Mouse (Mus musculus): Measurements from ENCODE around the gene 4933415F23Rik.
"Not testable (repeated sequence)": the region's sequence is repeated elsewhere in the genome, so short reads cannot be mapped to it uniquely, and the experiment has no call there.

4933415F23Rik gene

DNA sequence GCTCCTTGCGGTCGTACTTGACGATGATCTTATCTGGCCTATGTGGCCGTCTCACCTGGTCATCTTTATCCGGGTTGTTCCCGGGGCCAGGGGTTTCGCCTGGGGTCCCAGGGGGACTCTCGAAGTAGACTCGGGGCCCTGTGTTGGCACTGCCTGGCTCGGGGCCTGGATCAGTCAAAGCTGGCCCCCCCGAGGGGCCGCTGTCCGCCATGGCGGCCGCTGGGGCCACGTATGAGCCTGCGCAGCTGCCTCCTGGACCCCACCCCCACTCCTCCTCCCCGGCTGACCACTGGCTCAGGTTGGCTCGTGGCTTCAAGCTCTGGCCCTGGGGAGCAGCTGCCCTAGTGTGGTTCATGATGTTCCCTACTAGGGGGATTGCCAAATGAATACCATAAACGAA is at the start of gene 4933415F23Rik:
TSS of gene 4933415F23Rik (minus strand) at position 233 of the 400 bp plus-strand sequence.
- DNase-seq (ENCODE audit: low read depth, low spot score) = no peak

DNA sequence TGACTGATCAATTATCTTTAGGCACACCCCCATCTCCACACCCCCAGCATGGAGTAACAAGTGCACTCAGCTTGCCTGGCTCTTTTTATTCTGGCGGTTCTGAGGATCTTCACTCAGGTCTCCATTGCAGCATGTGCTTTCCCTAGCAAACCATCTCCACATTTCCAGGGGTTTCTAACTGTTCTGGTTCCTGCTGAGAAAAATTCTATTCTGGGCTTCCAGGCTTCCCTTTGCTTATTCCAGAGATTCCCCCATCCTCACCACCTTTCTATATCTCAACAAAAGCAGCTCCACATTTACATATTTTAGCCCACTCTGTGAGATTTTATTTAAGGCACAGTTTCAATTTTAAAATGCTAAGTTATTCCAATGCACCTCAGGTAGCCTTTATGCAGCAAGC is 49.7 kb upstream of the 4933415F23Rik start:
- DNase-seq (ENCODE audit: low read depth, low spot score) = no peak

DNA sequence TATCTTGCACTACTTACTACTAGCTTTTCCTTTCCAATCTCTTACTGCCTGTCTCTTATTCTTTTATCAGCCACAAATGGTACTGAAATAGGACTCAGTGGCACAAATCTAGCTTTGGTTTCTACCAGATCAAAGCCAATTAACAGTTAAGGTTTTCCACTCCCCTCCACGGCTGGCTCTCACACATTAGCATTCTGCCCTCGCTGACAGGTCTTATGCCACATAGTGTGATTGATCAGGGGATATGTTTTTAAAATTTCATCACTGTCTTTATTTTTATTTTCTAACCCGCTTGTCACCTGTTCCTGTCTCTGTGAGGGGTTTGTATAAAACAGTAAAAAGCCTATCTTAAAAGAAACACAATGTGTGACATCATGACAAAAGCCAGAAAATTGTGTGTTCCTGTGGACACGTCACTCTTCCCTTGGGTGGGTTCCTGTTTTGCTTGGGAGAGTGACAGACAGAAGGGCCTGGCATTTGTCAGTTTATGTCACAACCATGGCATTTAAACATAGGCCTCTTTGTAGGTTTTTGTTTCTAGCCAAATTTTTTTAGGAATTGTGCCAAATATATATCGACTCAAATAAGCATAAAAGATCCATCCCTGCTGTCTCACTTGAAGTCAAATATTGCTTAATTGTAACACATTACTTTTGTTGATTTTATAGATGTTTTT is 44.3 kb upstream of the 4933415F23Rik start:
- DNase-seq (ENCODE audit: low read depth, low spot score) = no peak

DNA sequence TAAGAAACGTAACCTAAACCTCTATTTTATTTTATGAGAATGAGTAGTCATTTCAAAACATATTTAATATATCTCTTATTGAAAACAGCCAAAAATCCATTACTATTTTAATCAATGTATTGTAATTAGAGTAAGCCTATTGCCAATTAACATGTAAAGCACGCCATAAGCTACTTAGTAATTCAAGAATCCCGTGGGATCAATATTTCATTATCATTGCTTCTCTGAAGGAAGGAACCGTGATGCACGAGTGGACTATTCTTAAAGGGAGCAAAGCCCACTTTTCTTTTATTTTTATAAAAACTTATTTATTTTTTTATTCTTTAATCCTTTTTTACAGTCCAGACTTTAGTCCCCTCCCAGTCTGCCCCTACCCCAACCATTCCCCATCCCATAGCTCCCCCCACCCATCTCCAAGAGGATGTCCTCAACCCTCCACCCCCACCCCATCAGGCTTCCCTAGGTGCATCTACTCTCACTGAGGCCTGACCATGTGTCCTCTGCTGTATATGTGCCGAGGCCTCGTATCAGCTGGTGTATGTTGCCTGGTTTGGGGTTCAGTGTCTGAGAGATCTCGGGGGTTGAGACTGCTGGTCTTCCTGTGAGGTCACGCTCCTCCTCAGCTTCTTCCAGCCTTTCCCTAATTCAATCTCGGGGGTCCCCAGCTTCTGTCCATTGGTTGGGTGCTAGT is 39.2 kb upstream of the 4933415F23Rik start:
- no peak for DNase-seq (ENCODE audit: low read depth, low spot score)

DNA sequence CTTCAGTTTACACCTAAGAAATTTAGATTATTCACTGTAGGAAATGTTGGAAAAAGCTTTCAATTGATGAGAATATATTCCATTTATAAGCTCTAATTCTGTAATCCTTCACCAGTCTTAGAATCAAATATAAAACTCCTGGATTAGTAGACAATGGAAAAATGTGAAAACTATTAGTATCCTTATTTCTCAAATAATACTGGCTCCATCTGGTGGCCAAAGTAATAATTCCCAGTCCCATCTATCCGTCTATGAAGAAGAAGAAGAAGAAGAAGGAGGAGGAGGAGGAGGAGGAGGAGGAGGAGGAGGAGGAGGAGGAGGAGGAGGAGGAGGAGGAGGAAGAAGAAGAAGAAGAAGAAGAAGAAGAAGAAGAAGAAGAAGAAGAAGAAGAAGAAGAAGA is 38.5 kb upstream of the 4933415F23Rik start:
- not testable (repeated sequence) for DNase-seq (ENCODE audit: low read depth, low spot score)

DNA sequence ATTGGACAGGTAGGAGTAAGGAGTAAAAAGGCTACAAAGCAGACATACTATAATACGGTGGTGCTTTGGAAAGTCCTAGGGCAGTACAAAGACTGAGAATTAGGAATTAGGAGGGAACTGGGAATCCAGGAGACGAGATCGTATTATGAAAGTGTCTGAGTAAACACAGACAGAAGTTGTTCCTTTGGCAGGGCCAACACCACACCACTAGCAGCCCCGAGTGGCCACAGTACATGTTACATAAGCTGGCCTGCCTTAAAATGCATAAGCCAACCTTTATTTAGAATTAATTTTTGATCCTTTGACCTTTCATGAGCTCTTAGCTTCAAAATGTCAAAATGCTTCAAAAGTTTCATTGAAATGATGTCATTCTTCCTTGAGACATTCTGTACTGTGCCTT is 18.8 kb upstream of the 4933415F23Rik start:
- peak; percentile 40 for DNase-seq (ENCODE audit: low read depth, low spot score)

DNA sequence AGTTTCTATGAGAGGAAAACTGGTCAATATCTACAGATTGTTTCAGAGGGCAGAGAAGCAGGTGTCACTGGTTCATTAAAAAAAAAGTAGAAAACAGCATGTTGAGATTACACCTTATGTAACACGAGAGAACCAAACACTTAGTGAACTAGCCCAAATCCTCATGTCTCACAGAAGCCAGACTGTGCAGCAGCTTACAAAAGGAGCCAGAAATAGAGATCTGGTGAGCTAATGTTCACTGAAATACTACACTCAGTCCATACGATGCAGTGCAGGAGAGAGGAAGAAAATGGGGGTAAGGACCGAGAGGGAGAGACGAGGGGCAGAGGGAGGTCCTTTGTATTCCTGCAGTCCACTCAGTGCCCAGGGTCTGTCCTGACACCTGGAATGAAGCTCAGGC is 17.4 kb upstream of the 4933415F23Rik start:
- no peak for DNase-seq (ENCODE audit: low read depth, low spot score)

DNA sequence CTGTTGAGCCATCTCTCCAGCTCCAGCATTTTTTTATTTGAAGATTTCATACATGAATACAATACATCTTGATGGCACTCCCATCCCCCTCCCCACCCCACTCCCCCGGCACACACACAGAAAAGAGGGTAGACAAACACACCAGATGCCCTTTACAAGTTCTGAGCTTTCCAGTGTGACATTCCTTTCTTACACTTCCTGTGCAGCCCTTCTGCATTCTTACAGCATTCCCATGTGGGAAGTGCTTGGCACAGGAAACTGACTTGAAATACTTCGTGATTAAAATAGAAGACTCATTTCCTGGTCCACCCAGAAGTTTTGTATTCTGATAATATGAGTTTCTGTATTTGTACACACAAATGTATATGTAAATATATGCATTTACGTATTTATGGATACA is 15.4 kb upstream of the 4933415F23Rik start:
- DNase-seq (ENCODE audit: low read depth, low spot score) = no peak

DNA sequence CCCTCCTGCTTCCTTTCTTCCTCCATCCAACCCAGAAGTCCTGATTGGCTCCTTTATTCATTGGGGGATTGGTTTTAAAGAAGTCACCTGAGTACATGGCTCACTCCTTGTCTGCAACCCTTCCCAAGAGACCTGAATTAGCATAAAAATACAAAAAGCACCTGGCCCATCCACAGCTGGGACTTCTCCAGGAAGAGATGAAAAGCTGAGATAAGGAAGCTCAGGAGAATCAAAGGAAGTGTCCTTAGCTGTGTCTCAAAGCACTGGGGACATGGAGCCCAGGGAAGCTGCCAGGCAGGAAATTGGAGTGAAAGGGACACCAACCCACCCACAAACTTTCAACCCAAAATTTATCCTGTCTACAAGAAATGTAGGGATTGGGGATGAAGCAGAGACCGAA is 7.1 kb upstream of the 4933415F23Rik start:
- DNase-seq (ENCODE audit: low read depth, low spot score) = no peak

DNA sequence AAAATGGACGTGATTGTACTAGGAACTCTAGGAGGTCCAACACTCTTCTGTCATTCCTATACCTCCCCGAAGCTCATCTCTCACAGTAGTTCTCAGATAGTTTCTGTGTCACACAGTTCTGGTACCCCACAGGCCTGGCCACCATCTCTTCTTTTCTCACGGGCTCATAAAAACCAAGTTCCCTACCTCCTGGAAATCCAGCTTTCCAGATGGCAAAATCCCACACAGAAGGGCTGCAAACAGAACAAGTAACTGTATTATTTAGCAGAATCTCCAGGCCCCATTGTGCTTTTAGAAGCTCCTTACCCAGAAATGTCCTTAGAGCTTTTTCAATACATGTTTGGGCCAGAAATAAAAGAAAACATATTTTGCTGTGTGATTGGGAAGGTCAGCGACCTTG is 828 bp upstream of the 4933415F23Rik start:
- no peak for DNase-seq (ENCODE audit: low read depth, low spot score)

DNA sequence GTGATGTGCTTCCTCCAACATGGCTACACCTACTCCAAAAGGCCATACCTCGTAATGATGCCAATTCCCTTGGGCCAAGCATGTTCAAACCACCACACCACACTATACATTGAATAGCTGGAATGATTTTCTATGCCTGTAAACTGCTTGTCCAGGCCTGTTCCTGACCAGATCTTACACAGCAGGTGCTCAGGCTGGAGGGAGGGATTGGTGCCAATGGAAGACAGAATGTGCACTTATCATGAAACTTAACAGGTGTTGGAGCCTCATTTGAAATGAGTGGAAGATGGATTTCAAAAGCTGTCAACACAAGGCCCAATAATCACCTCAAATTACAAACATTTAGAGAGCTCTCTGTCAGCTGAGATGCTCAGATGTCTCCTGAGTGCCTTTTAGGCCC is 2.3 kb downstream of the 4933415F23Rik start:
- no peak for DNase-seq (ENCODE audit: low read depth, low spot score)

DNA sequence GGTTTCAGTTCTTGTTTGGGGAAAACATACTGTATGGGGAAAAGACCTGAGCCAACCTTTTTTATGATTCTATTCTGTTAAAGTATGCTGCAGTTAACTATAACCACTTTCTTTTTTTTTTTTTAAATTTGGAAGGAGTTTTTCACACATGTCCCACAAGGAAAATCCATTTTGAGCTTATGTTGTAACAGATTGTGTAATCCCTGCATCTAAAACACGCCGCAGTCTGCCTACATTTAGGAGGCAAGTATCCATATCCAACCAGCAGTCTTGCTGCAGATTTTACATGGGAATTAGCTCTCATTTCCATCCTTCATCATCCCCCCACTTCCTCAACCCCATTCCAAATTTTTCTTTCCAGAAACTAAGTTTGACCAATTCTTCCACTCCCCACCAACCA is 3.6 kb downstream of the 4933415F23Rik start:
- DNase-seq (ENCODE audit: low read depth, low spot score) = no peak

DNA sequence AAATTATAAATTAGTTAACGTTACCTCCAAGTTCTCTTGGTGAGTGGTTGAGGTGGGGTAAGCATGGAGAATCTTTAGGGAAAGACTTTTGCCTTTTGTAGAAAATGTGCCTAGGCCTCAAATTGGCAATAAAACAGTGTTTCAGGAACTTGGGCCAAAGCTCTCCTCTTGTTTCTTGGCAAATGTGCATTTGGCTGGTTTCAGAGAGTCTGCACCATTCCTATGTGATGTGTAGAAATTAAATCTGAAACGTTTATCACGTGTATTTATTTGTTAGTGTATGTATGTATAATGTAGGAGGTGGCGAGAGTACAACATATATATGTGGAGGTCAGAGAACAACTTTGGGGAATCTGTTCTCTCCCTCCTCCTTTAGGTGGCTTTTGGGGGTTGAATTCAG is 4.1 kb downstream of the 4933415F23Rik start:
- no peak for DNase-seq (ENCODE audit: low read depth, low spot score)

DNA sequence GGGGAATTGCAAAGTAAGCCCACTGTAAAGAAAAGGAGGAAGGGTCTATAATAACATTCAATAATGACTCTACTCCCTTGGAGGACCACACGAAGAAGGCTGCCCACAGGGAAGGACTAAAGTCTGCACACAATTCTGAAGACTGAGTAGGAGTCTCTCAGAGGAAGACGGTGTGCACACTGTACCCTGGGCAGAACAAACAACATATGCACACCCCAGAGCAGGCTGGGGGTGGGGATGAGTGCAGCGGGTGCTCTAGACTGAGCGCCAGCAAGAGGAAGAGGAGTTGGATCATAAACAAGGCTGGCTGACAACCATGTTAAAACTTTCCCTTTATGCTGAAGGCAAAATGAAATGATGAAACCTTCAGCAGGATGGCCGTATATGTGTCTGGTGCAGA is 34.3 kb downstream of the 4933415F23Rik start:
- no peak for DNase-seq (ENCODE audit: low read depth, low spot score)

DNA sequence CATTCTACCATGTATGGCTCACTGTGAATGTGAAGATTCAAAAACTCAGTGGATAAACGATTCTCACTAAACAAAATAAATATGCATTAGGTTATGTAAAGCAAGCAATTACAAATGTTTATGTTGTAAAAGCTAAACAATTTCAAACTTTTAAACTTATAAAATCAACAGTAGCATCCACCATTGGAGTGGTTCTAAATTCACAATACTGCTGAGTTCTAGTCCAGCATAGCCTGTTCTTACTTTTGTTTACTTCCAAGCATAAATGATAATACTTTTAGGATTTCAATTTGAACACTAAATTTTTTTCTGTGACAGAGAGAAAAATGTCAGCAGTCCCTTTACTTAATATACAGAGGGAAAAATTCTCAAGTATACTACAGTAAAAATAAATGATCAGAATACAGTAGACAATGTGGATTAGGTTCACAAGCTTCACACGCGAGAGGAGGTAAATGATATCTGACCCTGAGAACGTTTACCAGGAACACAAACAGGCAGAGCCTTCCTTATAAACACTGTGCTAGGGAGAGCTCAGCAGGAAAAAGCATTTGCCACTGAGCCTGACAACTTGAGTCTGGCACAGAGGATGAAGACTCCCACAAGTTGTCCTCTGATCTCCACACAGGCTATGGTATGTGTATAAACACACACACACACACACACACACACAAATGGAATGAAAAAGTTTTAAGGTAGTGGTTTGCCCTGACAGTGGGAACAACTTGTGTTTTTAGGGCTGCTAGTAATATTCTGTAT is 37.2 kb downstream of the 4933415F23Rik start:
- DNase-seq (ENCODE audit: low read depth, low spot score) = no peak

DNA sequence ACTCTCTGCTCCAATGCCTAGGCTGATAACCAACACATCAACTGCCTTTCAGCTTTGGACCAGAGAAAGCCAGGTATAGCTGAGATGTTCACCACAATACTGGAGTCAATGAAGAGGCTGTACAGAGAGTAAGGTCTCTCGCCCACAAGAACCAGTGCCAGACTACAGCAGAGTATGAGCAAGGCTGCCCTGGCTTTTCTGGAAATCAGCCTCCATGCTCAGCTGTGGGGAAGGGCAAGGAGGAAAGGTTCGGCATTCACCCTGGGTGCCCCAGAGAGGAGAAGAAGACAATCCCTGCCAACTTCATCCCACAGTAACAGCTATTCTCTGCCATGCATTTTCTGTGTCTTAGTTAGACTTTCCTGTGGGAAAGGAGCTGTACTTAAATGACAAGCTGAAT is 38.1 kb downstream of the 4933415F23Rik start:
- no peak for DNase-seq (ENCODE audit: low read depth, low spot score)

DNA sequence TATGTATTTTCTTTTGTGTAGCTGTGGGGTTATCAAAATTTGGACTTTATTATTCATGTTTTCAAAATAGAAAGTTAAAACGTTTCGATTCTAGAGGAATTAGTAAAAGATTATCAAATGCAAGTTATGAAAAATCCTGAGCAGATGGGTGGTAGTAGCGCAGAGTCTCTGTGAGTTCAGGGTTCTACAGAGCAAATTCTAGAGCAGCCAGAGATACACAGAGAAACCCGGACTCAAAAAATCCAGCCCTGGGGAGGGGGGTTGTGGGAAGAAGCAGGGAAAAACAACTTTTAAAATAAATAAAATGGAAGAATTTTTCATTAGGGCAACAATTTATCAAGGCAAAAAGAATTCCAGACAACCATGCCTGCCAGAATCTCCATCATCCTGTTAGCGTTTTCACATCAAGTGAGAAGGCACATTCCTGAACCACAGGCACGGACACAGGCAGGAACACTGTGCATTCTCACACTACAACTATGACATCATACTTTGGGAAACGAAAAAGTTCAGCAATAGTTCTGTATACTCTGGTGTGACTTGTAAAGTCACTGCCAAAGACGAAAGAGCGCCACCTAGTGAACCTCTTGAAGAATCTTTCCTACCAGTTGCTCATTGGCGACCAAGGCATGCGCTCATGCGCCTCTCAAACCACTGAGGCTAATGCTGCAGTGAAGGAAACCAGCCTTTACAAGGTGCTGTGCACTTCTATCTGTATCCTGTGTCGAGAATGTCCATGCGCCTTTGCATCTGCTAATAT is 40.3 kb downstream of the 4933415F23Rik start:
- DNase-seq (ENCODE audit: low read depth, low spot score) = peak; percentile 11

DNA sequence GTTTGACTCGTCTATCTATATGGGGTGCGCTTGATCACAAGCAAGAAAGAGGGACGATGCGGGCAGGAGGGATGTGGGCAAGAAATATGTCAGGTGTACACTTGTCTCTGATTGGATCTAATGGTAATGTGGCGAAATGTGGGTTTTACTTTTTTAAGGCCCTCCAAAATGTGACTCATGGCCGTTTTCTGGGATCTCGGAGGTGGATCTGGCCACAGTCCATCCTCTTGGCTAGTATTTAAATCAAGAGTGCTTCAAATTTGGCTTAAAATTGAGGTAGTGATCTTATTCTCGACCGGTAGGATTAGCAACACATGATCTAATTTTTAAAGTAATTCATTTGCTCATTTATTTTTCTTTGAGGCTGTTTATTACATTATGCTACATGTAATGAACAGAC is 42.0 kb downstream of the 4933415F23Rik start:
- no peak for DNase-seq (ENCODE audit: low read depth, low spot score)

All from skeletal muscle tissue, adult 2 months (tissue).